Mouse (Mus musculus) liver, embryonic 14.5 days (tissue): ENCODE measurements around the gene Krt33b.

ENCODE experiments used
- CTCF ChIP-seq: IDR thresholded peaks from 2 replicates; pipeline ENCODE4 v1.5.1; 2016; ENCODE audit warnings: antibody characterized with exemption, low read depth, control low read depth
- EP300 ChIP-seq: IDR thresholded peaks from 2 replicates; pipeline ENCODE4 v1.6.1; 2016; ENCODE audit warnings: antibody characterized with exemption, low read depth

GRCm38 (mm10) chr11:100006624-100007023, 23.0 kb downstream of the Krt33b start:
- TF ChIP-seq CTCF, result peak; percentile 61
- no peak for TF ChIP-seq EP300
